Mouse (Mus musculus): ENCODE data around the gene Gm20431.

DNA sequence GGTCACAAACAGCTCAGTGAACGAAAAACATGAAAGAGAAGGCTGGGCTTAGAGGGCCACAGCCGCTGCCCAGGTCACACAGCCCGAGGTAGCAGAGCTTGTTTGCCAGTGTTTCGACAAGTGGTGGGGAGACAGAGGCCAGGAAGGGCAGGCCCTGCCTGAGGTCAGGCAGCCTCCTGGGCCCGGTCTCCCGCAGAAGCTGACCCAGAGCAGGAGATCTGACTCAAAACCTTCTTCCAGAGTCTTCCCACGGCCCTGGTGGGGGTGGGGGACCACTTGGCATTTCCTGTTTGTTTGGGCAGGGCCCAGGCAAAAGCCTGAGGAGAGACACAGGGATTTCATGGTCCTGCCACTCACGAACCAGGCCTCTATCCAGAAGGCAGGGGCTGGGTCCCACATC lies 75.3 kb downstream of the Gm20431 start:
- TF ChIP-seq POLR2A (IDR thresholded peaks at IDR 0.05; ENCODE audit: borderline replicate concordance, extremely low read depth, low read depth, low read length) (no peak), CTCF (IDR thresholded peaks at IDR 0.05; ENCODE audit: insufficient read depth, low read length) (no peak)

All from lung, adult 2 months (tissue).